Mouse (Mus musculus) gastrocnemius, postnatal 25 days (tissue): ENCODE data around the gene Styxl1. TPM values are rescaled to one million over a fixed set of nuclear protein-coding genes. Genes with fewer than 3 reads are reported as not detected.

ENCODE experiments used
- DNase-seq: peaks from one replicate; pipeline ENCODE4 v3.0.0; 2022
- microRNA-seq, 2 experiments: library from miRNA; unstranded; fragments of <30 nt; microRNA quantifications; one replicate each; pipeline ENCODE4 v1.2.0; 2021; ENCODE audit warnings: borderline replicate concordance in 2 of 2
- total RNA-seq, 2 experiments: library from RNA; stranded (reverse); gene quantifications; 1 replicate in 1 of 2; 2 replicates in 1 of 2; pipeline ENCODE4 v1.2.3; 2021

The Styxl1 gene
- total RNA-seq, 2 experiments from 2014 or later, result not detected

DNA sequence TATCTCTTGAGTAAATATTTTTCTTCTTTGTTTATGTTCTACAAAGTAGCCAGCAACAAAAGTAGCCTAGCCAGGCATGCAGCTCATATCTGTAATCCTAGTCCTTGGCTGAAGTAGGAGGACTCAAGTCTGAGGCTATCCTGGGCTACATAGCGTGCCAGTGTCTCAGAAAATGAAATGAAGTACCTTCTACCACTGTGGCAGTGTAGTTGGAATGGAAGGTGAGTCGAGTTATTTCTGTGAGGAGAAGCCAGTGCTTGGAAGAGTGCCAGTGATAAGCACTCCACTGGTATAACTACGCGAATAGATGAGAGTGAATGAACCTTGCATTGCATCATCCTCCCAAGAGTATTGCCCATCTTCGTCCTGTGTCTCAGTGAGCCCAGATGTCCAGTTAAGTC, 80.5 kb downstream of the Styxl1 start:
- DNase-seq, result no peak

Small RNA genes within 50 kb of the gene (microRNA-seq; reads per million reads assigned to microRNA genes)
- gene Mir7034, result 0 reads per million in 2 experiments

Other genes with a start within 250 kb of the Styxl1 start
- gene Hip1, start 233.3 kb downstream of the Styxl1 start, total RNA-seq, result 10 to 100 TPM; 24.6 to 28.7 TPM
- not detected for gene Ccl26, start 214.8 kb downstream of the Styxl1 start, total RNA-seq
- gene Ccl24, start 205.3 kb downstream of the Styxl1 start, total RNA-seq, result 1 to 10 TPM in 1 of 2 experiments, under 1 TPM in 1; 0.61 to 1.1 TPM
- gene Rhbdd2, start 145.8 kb downstream of the Styxl1 start, total RNA-seq, result 10 to 100 TPM in 1 of 2 experiments, 1 to 10 TPM in 1; 9.9 to 11.8 TPM
- 10 to 100 TPM; 23.5 to 39.7 TPM for gene Por, start 108.4 kb downstream of the Styxl1 start, total RNA-seq
- 10 to 100 TPM in 1 of 2 experiments, 1 to 10 TPM in 1; 5.6 to 10.5 TPM for gene Tmem120a, start 33.9 kb downstream of the Styxl1 start, total RNA-seq
- 1,000 to 10,000 TPM; 1,176 to 1,179 TPM for gene Mdh2, start 95 bp upstream of the Styxl1 start, total RNA-seq
- gene Srrm3, start 28.5 kb upstream of the Styxl1 start, total RNA-seq, result under 1 TPM; 0.08 to 0.21 TPM
- gene Hspb1, start 109.5 kb upstream of the Styxl1 start, total RNA-seq, result 100 to 1,000 TPM; 290 to 454 TPM
- gene Ywhag, start 156.2 kb upstream of the Styxl1 start, total RNA-seq, result 100 to 1,000 TPM; 282 to 288 TPM
- 1 to 10 TPM in 1 of 2 experiments, under 1 TPM in 1; 0.67 to 1.2 TPM for gene Ssc4d, start 196.1 kb upstream of the Styxl1 start, total RNA-seq
- gene Zp3, start 201.7 kb upstream of the Styxl1 start, total RNA-seq, result not detected
- 1 to 10 TPM; 5.9 to 7.3 TPM for gene Dtx2, start 216.4 kb upstream of the Styxl1 start, total RNA-seq